Mouse (Mus musculus) C2C12 (cell line): Measurements from ENCODE around the gene Doc2g. TPM values are rescaled to one million over a fixed set of nuclear protein-coding genes. Genes with fewer than 3 reads are reported as not detected.
"Not testable (repeated sequence)": the region's sequence is repeated elsewhere in the genome, so short reads cannot be mapped to it uniquely, and the experiment has no call there.

Experiments
- H3K27me3 ChIP-seq: one replicate; pipeline ENCODE4 v1.6.1; 2011; ENCODE audit not compliant: control insufficient read depth, insufficient read depth, insufficient read length
- H3K36me3 ChIP-seq: one replicate; pipeline ENCODE4 v1.6.1; 2011; ENCODE audit not compliant: control insufficient read depth, insufficient read depth
- H3K4me3 ChIP-seq: one replicate; pipeline ENCODE4 v1.5.1; 2011; ENCODE audit warnings: mild to moderate bottlenecking, control low read depth; ENCODE audit not compliant: poor library complexity, insufficient read depth, severe bottlenecking
- H3K79me2 ChIP-seq: one replicate; pipeline ENCODE4 v1.6.1; 2011; ENCODE audit not compliant: control insufficient read depth, insufficient read depth
- H3K79me3 ChIP-seq: one replicate; pipeline ENCODE4 v1.6.1; 2011; ENCODE audit warnings: low read depth, control low read depth
- H3ac ChIP-seq: one replicate; pipeline ENCODE3; 2011; ENCODE audit warnings: low read depth; ENCODE audit not compliant: control insufficient read depth, insufficient read length
- CEBPB ChIP-seq: IDR thresholded peaks from one replicate; pipeline ENCODE4 v1.6.1; 2011; ENCODE audit warnings: low read depth, mild to moderate bottlenecking, control low read depth, moderate library complexity
- CTCF ChIP-seq: IDR thresholded peaks from one replicate; pipeline ENCODE4 v1.5.1; 2011; ENCODE audit not compliant: control insufficient read depth, insufficient read depth, insufficient read length
- FOSL1 ChIP-seq: IDR thresholded peaks from one replicate; pipeline ENCODE4 v1.8.0; 2011; ENCODE audit warnings: mild to moderate bottlenecking, low read length; ENCODE audit not compliant: poor library complexity, insufficient read depth, severe bottlenecking
- MAX ChIP-seq: IDR thresholded peaks from one replicate; pipeline ENCODE4 v1.6.1; 2011; ENCODE audit warnings: mild to moderate bottlenecking, control low read depth
- MYOD1 ChIP-seq: IDR thresholded peaks from one replicate; pipeline ENCODE4 v1.6.1; 2011; ENCODE audit warnings: low read depth; ENCODE audit not compliant: control insufficient read depth, insufficient read length
- MYOG ChIP-seq: IDR thresholded peaks from one replicate; pipeline ENCODE4 v1.6.1; 2011; ENCODE audit not compliant: control insufficient read depth, insufficient read length; ENCODE audit errors: extremely low read depth
- USF1 ChIP-seq: IDR thresholded peaks from one replicate; pipeline ENCODE4 v1.6.1; 2011; ENCODE audit warnings: low read depth, mild to moderate bottlenecking, control low read depth, moderate library complexity
- polyA plus RNA-seq: library from polyadenylated mRNA; unstranded; fragments of >200 nt; fragmentation: generic; extraction: Trizol; gene quantifications from one replicate; pipeline ENCODE4 v1.2.1, GENCODE M21; 2012; ENCODE audit warnings: missing spikeins

Doc2g gene
- polyA plus RNA-seq, 1 experiment, result 0.98 TPM

DNA sequence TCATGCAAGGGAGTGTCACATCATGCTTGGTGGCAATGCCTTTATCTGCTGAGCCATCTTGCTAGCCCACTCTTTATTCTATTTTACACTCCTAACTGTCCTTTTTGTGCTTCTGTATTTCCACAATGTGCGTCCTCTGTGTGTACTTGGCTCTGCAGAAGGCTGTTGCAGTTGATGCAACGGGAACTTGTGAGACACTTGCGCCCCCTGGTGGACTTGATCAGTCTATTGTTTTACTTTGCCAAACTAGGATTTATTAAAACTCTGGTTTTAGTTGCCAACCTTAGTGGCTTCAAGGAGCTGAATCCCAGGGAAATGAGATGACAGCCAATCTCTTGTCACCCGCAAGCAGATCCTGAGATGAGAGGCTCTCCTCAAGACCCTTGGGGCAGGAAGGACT, 44.7 kb downstream of the Doc2g start:
- Histone ChIP-seq H3K36me3 (no peaks in the 10 kb centered on the region), H3K4me3 (no peak overlapping the region), H3K79me2 (no peaks in the 10 kb centered on the region), H3K79me3 (no peaks in the 10 kb centered on the region), H3K27me3 (no peaks in the 10 kb centered on the region), H3ac (no peak overlapping the region)
- TF ChIP-seq MYOG (no peak), CTCF (no peak), MYOD1 (no peak), MAX (no peak), USF1 (no peak), CEBPB (no peak), FOSL1 (no peak)

DNA sequence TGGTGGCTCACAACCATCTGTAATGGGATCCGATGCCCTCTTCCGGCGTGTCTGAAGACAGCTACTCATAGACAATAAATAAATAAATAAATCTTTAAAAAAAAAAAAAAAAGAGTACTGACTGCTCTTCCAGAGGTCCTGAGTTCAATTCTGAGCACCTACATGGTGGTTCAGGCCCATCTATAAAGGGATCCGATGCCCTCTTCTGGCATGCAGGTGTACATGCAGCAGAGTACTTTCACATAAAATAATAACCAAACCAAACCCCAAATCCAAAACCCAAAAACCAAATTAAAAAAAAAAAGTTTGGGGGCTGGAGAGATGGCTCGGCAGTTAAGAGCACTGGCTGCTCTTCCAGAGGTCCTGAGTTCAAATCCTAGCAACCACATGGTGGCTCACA, 46.0 kb downstream of the Doc2g start:
- H3K4me3 ChIP-seq, H3K79me2 ChIP-seq, H3K79me3 ChIP-seq, H3K27me3 ChIP-seq, H3ac ChIP-seq, H3K36me3 ChIP-seq: not testable (repeated sequence)

DNA sequence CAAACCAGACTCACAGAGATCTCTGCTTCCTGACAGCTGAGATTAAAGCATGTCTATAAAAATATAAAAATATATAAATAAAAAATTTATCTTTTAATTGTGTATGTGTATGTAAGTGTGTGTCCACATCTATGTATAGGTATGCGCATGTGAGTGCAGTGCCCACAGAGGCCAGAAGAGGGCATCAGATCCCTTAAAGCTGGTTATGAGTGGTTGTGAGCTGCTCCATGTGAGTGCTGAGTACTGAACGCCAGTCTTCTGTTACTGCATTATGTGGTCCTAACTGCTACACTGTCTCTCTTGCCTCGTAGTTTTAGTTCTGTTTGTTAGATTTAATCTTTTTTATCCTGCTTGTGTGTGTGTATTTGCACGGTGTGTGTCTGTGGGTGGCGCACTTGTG, 47.9 kb downstream of the Doc2g start:
- no peaks in the 10 kb centered on the region for H3K79me2 ChIP-seq
- no peak overlapping the region for H3ac ChIP-seq
- no peaks in the 10 kb centered on the region for H3K36me3 ChIP-seq
- H3K4me3 ChIP-seq, result no peak overlapping the region
- no peaks in the 10 kb centered on the region for H3K79me3 ChIP-seq
- no peaks in the 10 kb centered on the region for H3K27me3 ChIP-seq
- TF ChIP-seq CEBPB (no peak), USF1 (no peak), MYOG (no peak), FOSL1 (no peak), MYOD1 (no peak), CTCF (no peak), MAX (no peak)

DNA sequence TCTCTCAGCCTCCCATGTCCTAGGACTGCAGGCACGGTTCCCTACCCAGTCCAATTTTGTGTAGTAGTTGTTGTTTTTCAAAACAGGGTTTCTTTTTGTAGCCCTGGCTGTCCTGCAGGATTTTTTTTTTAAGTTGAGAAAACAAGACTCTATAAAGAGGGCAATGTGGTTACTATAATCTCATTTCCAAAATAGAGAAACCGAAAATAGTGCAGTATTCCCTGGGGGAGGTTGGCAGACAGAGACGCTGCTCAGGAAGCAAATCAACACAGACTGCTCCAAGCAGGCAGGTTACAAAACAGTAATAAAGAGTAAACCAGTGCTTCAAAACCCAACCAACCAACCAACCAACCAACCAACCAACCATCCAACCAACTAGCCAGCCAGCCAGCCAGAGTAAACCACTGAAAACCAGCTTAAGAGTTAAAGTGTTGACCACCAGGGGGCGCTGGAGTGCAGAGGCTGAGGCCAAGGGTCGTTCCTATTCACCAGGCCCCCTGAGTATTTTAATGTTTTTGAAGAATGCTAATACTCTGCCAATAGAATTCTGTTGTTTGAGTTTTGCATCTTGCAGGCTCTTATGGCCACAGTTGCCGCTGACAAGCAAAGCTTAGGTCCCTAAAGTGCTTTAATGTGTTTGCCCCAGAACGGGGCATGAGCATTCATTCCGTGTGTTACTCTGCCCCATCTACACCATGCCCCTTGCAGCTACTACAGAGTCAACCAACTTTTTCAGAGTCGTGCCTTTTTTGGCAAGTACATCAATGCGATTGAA, 48.8 kb downstream of the Doc2g start:
- H3K4me3 ChIP-seq, result no peak overlapping the region
- no peaks in the 10 kb centered on the region for H3K79me2 ChIP-seq
- TF ChIP-seq CTCF (peak; percentile 71), MYOD1 (no peak)
- no peaks in the 10 kb centered on the region for H3K36me3 ChIP-seq
- H3ac ChIP-seq, result no peak overlapping the region
- H3K27me3 ChIP-seq, result no peaks in the 10 kb centered on the region
- H3K79me3 ChIP-seq, result no peaks in the 10 kb centered on the region

DNA sequence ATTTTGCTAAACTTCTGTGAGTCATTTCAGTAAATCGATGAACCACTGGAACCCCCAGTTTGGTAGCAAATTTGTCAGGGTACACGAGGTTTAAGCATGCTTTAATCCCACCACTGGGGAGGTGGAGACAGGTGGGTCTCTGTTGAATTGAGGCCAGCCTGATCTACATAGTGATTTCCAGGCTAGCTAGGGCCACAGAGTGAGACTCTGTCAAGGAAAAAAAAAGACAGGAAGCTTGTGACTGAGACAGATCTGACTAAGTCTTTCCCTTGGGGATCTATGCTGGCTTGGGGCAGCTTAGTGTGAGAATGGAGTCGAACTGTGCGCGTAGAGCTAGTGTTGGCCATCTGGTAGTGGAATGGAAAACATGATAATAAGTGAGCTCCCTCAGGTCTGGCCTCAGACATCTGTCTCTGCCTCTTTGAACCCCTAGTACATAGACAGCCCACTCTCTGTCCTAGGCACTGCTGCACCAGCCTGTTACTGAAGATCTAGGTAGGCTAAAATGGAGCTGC, 49.5 kb downstream of the Doc2g start:
- H3ac ChIP-seq, result no peak overlapping the region
- no peaks in the 10 kb centered on the region for H3K79me3 ChIP-seq
- no peak overlapping the region for H3K4me3 ChIP-seq
- TF ChIP-seq MYOG (no peak), USF1 (no peak), MAX (no peak), CEBPB (no peak), MYOD1 (no peak), FOSL1 (no peak), CTCF (no peak)
- no peaks in the 10 kb centered on the region for H3K79me2 ChIP-seq
- no peaks in the 10 kb centered on the region for H3K36me3 ChIP-seq
- no peaks in the 10 kb centered on the region for H3K27me3 ChIP-seq

DNA sequence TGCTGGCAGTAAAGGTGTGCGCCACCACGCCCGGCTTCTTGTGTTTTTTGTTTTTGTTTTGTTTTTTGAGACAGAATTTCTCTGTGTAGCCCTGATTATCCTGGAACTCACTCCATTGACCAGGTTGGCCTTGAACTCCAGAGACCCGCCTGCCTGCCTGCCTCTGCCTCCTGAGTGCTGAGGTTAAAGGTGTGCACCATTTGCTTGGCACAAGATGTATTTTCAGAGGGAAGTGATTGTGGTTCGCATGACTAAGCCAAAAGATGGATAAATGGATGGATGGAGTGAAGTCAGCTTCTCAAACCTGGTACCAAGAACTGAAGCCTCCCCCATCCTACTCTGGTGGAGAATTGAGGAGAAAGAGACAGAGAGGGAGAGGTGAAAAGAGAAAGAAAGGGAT, 51.5 kb downstream of the Doc2g start:
- Histone ChIP-seq H3K79me2 (no peaks in the 10 kb centered on the region), H3K27me3 (no peaks in the 10 kb centered on the region), H3ac (no peak overlapping the region), H3K4me3 (no peak overlapping the region), H3K79me3 (no peaks in the 10 kb centered on the region), H3K36me3 (no peaks in the 10 kb centered on the region)
- TF ChIP-seq MYOG (no peak), MAX (no peak), USF1 (no peak), CEBPB (no peak), MYOD1 (no peak), FOSL1 (no peak), CTCF (no peak)
